Mouse (Mus musculus) hindbrain, embryonic 10.5 days (tissue): ENCODE results near the gene Gpr108. TPM values are rescaled to one million over a fixed set of nuclear protein-coding genes. Genes with fewer than 3 reads are reported as not detected.
A peak's percentile ranks its signal among the peaks of the same experiment; 100 is the strongest.

Experiments
- DNase-seq: peaks from one replicate; pipeline ENCODE4 v3.0.0-alpha.2; 2017; ENCODE audit warnings: low spot score
- H3K27ac ChIP-seq: fragments of 300-500 bp; sonication (generic); 2 replicates; pipeline ENCODE4 v1.5.1; 2016; ENCODE audit warnings: mild to moderate bottlenecking, moderate library complexity
- H3K27me3 ChIP-seq: fragments of 300-500 bp; sonication (generic); 2 replicates; pipeline ENCODE4 v1.6.1; 2016; ENCODE audit warnings: mild to moderate bottlenecking; ENCODE audit not compliant: poor library complexity, insufficient read depth, severe bottlenecking
- H3K36me3 ChIP-seq: fragments of 300-500 bp; sonication (generic); 2 replicates; pipeline ENCODE4 v1.6.1; 2016; ENCODE audit warnings: mild to moderate bottlenecking, moderate library complexity
- H3K4me1 ChIP-seq: fragments of 300-500 bp; sonication (generic); replicated peaks from 2 replicates; pipeline ENCODE4 v1.6.1; 2016; ENCODE audit warnings: mild to moderate bottlenecking
- H3K4me3 ChIP-seq: fragments of 300-500 bp; sonication (generic); 2 replicates; pipeline ENCODE4 v1.5.1; 2016; ENCODE audit warnings: mild to moderate bottlenecking, moderate library complexity
- H3K9me3 ChIP-seq: fragments of 300-500 bp; sonication (generic); 2 replicates; pipeline ENCODE4 v1.6.1; 2016; ENCODE audit warnings: mild to moderate bottlenecking, moderate library complexity
- WGBS: fragments of 180-500 bp; shearing (Covaris S2); methylation state at CpG from one replicate; pipeline ENCODE4 v1.1.7; 2016; 5-methylcytosine and 5-hydroxymethylcytosine counted together
- polyA plus RNA-seq: library from polyadenylated mRNA; unstranded; fragments of >200 nt; fragmentation: Nextera tagmentation; extraction: Ambion mirVana; gene quantifications from 2 replicates; pipeline ENCODE4 v1.2.1, GENCODE M21; 2016

The Gpr108 gene
- polyA plus RNA-seq, 1 experiment from 2014 or later: 24.3 TPM

DNA sequence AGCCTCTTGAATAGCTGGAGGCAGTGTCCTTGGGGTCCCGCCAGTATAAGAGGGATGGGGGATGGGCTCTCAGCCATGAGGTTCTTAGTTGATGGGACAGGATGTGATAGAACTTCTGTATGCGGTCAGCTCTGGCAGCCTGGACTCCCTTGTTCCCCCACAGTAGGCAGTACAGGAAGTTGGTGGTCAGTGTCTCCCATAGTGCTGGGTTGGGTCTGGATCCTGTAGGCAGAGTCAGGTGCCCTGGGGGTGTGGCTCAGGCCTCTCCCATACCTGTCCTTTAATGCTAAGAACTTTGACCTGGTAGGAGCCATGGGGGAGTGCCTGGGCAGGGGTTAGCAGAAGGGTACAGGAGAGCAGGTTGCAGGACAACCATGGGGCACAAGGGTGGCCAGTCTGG is 15.9 kb upstream of the Gpr108 start:
- no peak overlapping the region for H3K27ac ChIP-seq
- no peak overlapping the region for H3K4me3 ChIP-seq
- H3K27me3 ChIP-seq: no peaks in the 10 kb centered on the region
- peaks cover 10% of the 10 kb centered on the region for H3K4me1 ChIP-seq
- DNase-seq: no peak
- H3K9me3 ChIP-seq: no peaks in the 10 kb centered on the region
- peaks cover 54% of the 10 kb centered on the region for H3K36me3 ChIP-seq
- WGBS: 92% methylated on average over 2 of the region's 2 CpGs

DNA sequence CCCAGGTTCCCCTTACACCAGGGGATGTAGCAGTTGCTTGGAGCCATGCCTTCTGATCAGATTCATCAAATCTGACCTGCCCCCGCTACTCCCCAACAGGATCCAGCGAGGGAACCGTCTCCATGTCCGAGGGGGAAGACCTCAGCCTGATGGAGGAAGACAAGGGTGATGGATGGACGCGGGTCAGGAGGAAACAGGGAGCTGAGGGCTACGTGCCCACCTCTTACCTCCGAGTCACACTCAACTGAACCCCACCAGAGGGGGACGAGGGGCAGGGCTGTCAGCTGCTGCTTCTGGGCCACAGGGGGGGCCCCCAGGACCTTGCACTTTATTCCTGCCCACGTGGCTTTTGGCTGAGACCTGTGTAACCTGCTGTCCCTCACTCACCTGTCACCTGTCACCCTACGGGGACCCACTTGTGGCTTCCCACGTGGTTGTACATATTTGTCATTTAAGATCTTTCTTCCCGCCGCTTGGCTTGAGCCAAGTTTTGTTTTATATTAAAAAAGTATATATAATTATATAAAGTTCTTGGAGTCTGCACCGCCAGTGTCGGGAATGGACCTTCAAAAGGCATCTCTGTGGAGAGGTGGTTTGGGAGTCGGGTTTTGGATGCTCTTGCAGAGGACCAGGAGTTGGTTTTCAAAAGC is 14.8 kb upstream of the Gpr108 start:
- no peaks in the 10 kb centered on the region for H3K9me3 ChIP-seq
- no peak overlapping the region for H3K27ac ChIP-seq
- no peak for DNase-seq
- peaks cover 65% of the 10 kb centered on the region for H3K36me3 ChIP-seq
- no peaks in the 10 kb centered on the region for H3K27me3 ChIP-seq
- WGBS: 91% methylated on average over 17 of the region's 17 CpGs
- H3K4me1 ChIP-seq: peaks cover 10% of the 10 kb centered on the region
- H3K4me3 ChIP-seq: no peak overlapping the region

DNA sequence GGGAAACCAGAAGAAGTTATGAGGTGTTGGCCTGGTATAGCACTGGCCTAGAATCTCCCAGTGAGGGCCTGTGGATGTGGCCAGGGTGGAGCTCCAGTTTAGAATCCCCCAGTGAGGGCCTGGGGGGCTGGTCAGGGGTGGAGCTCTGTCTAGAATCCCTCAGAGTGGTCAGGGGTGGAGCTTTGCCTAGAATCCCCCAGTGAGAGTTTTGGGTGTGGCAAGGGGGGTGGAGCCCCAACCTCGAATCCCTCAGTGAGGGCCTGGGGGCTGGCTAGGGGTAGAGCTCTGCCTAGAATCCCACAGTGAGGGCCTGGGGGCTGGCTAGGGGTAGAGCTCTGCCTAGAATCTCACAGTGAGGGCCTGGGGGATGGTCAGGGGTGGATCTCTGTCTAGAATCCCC is 13.6 kb upstream of the Gpr108 start:
- no peak overlapping the region for H3K4me3 ChIP-seq
- peaks cover 10% of the 10 kb centered on the region for H3K4me1 ChIP-seq
- H3K27ac ChIP-seq: no peak overlapping the region
- H3K27me3 ChIP-seq: no peaks in the 10 kb centered on the region
- H3K9me3 ChIP-seq: no peaks in the 10 kb centered on the region
- DNase-seq: no peak
- H3K36me3 ChIP-seq: peaks cover 76% of the 10 kb centered on the region
- WGBS: 53% methylated on average over 1 of the region's 1 CpGs

DNA sequence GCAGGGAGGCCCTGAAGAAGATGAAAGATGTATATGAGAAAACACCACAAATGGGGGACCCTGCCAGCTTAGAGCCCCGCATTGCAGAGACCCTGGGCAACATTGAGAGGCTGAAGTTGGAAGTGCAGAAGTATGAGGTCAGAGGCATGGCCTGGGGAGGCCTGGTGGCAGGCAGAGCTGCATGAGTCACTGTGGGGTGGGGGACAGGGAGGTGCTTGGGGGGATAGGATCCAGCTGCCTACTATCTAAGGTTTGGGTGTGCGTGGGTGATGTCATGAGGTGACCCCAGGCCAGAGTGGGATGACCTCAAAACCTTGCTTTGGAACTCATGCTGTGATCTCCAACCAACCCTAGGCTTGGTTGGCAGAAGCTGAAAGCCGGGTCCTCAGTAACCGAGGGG is 13.0 kb upstream of the Gpr108 start:
- H3K4me1 ChIP-seq: peaks cover 10% of the 10 kb centered on the region
- no peak overlapping the region for H3K4me3 ChIP-seq
- peaks cover 81% of the 10 kb centered on the region for H3K36me3 ChIP-seq
- WGBS: 94% methylated on average over 4 of the region's 4 CpGs
- no peaks in the 10 kb centered on the region for H3K9me3 ChIP-seq
- H3K27ac ChIP-seq: no peak overlapping the region
- no peak for DNase-seq
- no peaks in the 10 kb centered on the region for H3K27me3 ChIP-seq

DNA sequence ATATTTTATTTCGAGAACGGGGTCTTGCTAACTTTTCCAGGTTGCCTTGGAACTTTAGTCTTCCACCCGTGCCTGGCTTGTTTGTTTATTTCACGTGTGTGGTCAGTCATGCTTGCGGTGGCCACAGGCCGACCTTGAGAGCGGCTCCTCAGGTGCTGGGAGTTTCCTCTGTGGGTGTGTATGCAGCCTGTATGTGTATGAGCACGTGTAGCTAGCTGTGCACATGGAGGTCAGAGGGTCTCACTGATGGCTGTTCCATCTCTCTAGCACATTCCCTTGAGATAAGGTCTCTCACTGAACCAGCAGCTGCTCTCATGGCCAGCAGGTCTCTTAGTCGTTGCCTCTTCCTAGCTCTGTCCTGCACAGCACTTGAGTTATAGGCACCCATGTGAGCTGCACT is 12.1 kb upstream of the Gpr108 start:
- Histone ChIP-seq H3K4me1 (peaks cover 7% of the 10 kb centered on the region), H3K9me3 (no peaks in the 10 kb centered on the region), H3K27me3 (no peaks in the 10 kb centered on the region), H3K27ac (no peak overlapping the region), H3K4me3 (no peak overlapping the region), H3K36me3 (peaks cover 91% of the 10 kb centered on the region)
- DNase-seq: no peak
- WGBS: 96% methylated on average over 9 of the region's 9 CpGs

DNA sequence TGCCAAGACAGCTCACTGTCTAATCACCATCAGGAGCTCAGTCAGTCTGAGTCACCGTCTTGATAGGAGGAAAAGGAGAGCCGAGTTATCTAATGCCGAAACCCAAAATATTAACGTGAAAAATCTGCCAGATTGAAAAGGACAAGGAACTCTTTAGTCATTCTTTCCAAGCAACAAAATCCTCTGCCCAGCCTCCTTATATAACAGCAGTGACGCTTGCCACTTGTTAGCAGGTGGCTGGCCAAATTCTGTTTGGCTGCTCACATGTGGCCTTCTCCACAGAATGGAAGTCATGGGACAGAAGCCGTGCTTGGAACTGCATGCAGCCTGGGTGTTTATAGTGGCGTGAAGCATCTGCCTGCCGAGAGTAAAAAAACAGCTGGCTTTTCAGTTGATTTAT is 11.5 kb upstream of the Gpr108 start:
- H3K36me3 ChIP-seq: peaks cover 97% of the 10 kb centered on the region
- H3K27me3 ChIP-seq: no peaks in the 10 kb centered on the region
- H3K4me3 ChIP-seq: no peak overlapping the region
- peaks cover 1% of the 10 kb centered on the region; the same call in 1 of the 2 replicates for H3K4me1 ChIP-seq
- DNase-seq: no peak
- WGBS: 95% methylated on average over 8 of the region's 8 CpGs
- no peaks in the 10 kb centered on the region for H3K9me3 ChIP-seq
- H3K27ac ChIP-seq: no peak overlapping the region

DNA sequence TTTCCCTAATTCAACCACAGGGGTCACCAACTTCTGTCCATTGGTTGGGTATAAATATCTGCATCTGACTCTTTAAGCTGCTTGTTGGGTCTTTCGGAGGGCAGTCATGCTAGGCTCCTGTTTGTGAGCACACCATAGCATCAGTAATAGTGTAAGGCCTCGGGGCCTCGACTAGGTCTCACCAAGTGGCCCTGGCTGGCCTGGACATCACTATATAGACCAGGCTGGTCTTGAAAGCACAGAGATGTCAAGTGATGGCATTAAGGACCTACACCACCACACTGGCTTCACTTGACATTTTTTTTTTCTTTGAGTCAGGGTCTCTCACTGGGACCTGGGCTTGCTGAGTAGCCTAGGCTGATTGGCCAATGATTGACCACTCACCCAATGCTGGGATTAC is 9.9 kb upstream of the Gpr108 start:
- Histone ChIP-seq H3K27me3 (no peaks in the 10 kb centered on the region), H3K36me3 (peaks cover 99% of the 10 kb centered on the region), H3K4me1 (no peaks in the 10 kb centered on the region), H3K27ac (no peak overlapping the region), H3K4me3 (no peak overlapping the region), H3K9me3 (no peaks in the 10 kb centered on the region)
- no peak for DNase-seq
- 95% methylated on average over 3 of the region's 3 CpGs for WGBS

DNA sequence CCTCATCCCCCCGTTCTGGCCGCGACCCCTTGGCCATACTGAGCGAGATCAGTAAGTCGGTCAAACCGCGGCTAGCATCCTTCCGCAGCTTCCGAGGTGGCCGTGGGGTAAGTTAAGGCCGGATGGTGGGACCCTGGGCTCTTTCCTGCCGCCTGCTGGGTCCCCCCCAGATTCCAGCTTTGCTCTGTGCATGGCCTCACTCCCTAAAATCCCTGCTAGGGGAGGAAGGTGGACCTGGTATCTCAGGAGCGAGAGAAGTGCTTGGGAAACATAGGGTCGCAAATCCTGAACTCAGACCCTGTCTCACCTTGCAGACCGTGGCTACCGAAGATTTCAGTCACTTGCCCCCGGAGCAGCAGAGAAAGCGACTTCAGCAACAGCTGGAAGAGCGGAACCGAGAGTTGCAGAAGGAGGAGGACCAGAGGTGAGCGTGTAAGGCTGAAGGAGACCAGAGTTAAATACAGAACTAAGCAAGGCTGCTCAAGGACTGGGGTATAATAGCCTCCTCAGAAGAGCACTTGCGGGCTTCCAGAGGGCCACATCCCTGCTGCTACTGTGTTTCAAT is 8.8 kb upstream of the Gpr108 start:
- no peak overlapping the region for H3K4me3 ChIP-seq
- H3K36me3 ChIP-seq: peaks cover 91% of the 10 kb centered on the region
- H3K27me3 ChIP-seq: no peaks in the 10 kb centered on the region
- no peaks in the 10 kb centered on the region for H3K4me1 ChIP-seq
- H3K27ac ChIP-seq: no peak overlapping the region
- DNase-seq: no peak
- WGBS: 96% methylated on average over 22 of the region's 22 CpGs
- H3K9me3 ChIP-seq: no peaks in the 10 kb centered on the region

DNA sequence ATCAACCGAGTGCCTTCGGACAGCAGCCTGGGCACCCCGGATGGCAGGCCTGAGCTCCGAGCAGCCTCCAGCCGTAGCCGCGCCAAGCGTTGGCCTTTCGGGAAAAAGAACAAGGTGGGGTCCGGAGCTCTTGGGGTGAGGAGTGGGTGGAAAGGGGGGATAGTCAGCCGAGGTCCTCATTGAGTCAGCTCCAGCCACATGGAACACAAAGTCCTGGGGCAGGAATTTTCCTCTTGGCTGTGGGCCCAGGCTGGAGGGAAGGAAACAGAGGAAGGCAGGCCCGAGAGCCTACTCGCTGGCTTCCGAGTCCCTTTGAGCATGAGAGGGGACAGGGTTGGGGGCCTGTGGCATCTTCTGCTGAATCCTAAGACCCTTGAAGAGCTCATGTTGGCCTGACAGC is 7.1 kb upstream of the Gpr108 start:
- 93% methylated on average over 14 of the region's 14 CpGs for WGBS
- Histone ChIP-seq H3K4me1 (peaks cover 9% of the 10 kb centered on the region), H3K9me3 (no peaks in the 10 kb centered on the region), H3K4me3 (no peak overlapping the region), H3K36me3 (peaks cover 75% of the 10 kb centered on the region), H3K27ac (no peak overlapping the region), H3K27me3 (no peaks in the 10 kb centered on the region)
- no peak for DNase-seq

DNA sequence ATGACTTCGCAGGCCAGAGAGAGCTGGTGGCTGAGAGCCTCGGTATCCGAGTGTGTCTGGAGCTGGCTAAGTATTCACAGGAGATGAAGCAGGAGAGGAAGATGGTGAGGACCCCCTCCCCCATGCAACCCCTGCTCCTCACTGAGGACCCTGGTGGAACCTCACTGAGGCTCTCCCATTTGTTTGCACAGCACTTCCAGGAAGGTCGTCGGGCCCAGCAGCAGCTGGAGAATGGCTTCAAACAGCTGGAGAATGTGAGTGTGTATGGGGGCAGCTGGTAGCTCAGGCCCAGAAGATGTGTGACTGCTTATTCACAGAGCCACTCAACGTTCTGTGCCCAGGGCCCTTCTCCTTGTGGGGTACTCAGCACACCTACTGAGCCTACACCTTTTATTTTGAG is 5.1 kb upstream of the Gpr108 start:
- no peak overlapping the region for H3K27ac ChIP-seq
- H3K4me1 ChIP-seq: peaks cover 25% of the 10 kb centered on the region
- no peak overlapping the region for H3K4me3 ChIP-seq
- 79% methylated on average over 6 of the region's 6 CpGs for WGBS
- DNase-seq: no peak
- H3K9me3 ChIP-seq: no peaks in the 10 kb centered on the region
- no peaks in the 10 kb centered on the region for H3K27me3 ChIP-seq
- peaks cover 54% of the 10 kb centered on the region for H3K36me3 ChIP-seq

DNA sequence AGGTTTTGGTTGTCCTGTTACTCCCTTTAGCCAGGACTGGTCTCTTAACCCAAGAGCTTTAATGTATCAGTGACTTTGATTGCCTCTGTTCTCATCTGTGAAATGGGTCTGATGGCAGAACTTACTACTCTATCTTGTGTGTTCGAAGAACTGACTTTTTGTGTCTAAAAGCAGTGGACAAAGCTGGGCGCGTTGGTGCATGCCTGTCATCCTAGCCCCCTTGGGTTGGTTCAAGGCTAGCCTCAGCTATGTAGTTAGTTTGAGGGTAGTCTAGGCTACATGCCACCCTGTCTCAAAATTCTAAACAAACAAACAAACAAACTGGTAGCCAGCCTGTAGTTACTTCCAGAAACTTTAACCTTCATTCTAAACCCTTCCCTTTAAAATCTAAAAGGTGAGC is 3.2 kb upstream of the Gpr108 start:
- no peaks in the 10 kb centered on the region for H3K9me3 ChIP-seq
- 89% methylated on average over 3 of the region's 3 CpGs for WGBS
- peaks cover 37% of the 10 kb centered on the region for H3K36me3 ChIP-seq
- H3K4me3 ChIP-seq: no peak overlapping the region
- DNase-seq: no peak
- H3K27ac ChIP-seq: no peak overlapping the region
- no peaks in the 10 kb centered on the region for H3K27me3 ChIP-seq
- H3K4me1 ChIP-seq: peaks cover 32% of the 10 kb centered on the region

DNA sequence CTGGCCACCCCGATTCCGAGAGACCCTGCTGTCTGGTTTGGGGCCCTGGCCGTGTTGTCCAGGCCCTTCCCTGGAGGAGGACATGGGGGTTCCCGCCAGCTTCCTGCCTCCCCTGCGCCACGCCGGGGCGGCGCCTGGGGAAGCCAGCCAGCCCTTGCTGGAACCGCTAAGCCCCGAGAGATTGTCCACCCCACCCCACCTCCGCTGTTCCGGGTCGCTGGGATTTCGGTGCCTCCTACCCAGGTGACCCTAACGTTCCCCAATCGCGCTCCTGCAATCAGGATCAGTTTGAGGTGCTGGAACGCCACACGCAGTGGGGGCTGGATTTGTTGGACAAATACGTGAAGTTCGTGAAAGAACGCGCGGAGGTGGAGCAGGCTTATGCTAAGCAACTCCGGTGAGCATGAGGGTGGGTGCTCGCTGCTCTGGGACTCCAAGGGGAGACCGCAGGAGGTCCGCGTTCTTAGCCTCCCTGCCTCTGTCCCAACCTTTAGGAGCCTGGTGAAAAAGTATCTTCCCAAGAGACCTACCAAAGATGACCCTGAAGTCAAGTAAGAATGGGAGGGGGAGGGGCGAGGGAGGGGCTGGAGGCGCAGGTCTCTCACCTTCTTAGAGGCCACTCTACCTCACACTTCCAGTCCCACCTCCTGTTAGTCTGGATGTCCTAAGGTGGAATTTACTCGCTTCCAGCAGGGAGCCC is 2.4 kb upstream of the Gpr108 start:
- DNase-seq: peak; percentile 35
- Histone ChIP-seq H3K36me3 (peaks cover 28% of the 10 kb centered on the region), H3K4me3 (peak overlapping the region; percentile 79), H3K27me3 (no peaks in the 10 kb centered on the region), H3K27ac (peak overlapping the region; percentile 90), H3K4me1 (peaks cover 38% of the 10 kb centered on the region), H3K9me3 (no peaks in the 10 kb centered on the region)
- 3% methylated on average over 33 of the region's 33 CpGs for WGBS
